Mouse (Mus musculus): ENCODE data around the gene Cib3. TPM values are rescaled to one million over a fixed set of nuclear protein-coding genes. Genes with fewer than 3 reads are reported as not detected.

The Cib3 gene
- total and polyA plus RNA-seq, 3 experiments = not detected

DNA sequence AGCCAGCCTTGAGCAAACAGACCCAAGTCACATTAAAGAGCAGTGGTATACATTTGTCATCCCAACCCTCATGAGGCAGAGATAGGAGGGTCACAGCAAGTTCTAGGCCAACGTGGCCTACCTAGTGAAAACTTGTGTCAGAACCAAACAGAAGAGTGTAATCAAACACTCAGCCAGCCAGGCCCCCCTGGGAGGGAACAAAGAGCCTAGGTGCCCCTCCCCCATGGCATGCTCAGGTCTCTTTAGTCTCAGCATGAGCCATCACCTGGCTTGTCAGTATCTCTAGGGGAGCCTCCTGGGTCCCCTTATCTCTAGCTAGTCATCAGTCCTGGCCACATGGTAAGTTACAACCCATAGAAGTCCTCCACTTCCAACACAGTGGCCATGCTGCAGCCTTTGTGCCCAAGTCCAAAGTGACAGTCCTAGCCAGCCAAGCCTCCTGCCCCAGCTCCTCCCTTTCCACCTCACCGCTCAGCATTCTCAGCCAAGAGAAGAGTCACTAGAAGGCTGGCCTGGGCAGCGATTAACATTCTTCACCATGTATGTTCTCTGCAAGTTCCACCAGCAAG, 42.9 kb downstream of the Cib3 start:
- no peak overlapping the region for H3K4me3 ChIP-seq (replicated peaks in 1 of 3; ENCODE audit: low read depth in 2 of 3, low read length in 2 of 3, poor library complexity in 1 of 3)
- no peaks in the 10 kb centered on the region for H3K9me3 ChIP-seq (replicated peaks; ENCODE audit: low read length)
- DNase-seq (ENCODE audit: extremely low read depth) = peak; percentile 61
- peak overlapping the region; percentile 22; the same call in 1 of the 2 replicates for H3K9ac ChIP-seq (ENCODE audit: insufficient read depth, low read depth)
- H3K27ac ChIP-seq (ENCODE audit: insufficient read depth, low read depth) = peak overlapping the region; percentile 92
- peaks cover 64 to 95% of the 10 kb centered on the region in 2 experiments for H3K36me3 ChIP-seq (replicated peaks in 1 of 2; ENCODE audit: control insufficient read depth in 1 of 2, insufficient read depth in 1 of 2, low read length in 1 of 2)
- H3K79me2 ChIP-seq (replicated peaks; ENCODE audit: control insufficient read depth, extremely low read depth, insufficient read depth, poor library complexity, severe bottlenecking) = peaks cover 33% of the 10 kb centered on the region
- H3K4me2 ChIP-seq (ENCODE audit: insufficient read depth, low read depth, poor library complexity, severe bottlenecking) = peak overlapping the region; percentile 7
- in situ Hi-C loops (cut with MboI; ENCODE audit: low pct_ligation_motif_present, low pct_unique_long_range_greater_than_20kb, low sequenced_read_pairs) = no loop called here
- TF ChIP-seq MXI1 (IDR thresholded peaks at IDR 0.05; ENCODE audit: low read depth, low read length) (no peak), POLR2A (IDR thresholded peaks at IDR 0.05; ENCODE audit: low read depth, low read length) (0 out of 2 replicates have a peak, but pooled peaks have one; percentile 0), USF2 (conservative IDR thresholded peaks at IDR 0.05; ENCODE audit: low read depth, low read length) (no peak), MAX (IDR thresholded peaks at IDR 0.05; ENCODE audit: low read length) (no peak)
- no peaks in the 10 kb centered on the region for H3K27me3 ChIP-seq (replicated peaks)
- dilution Hi-C loops (cut with MboI; ENCODE audit: extremely low pct_ligation_motif_present, extremely low pct_unique_long_range_greater_than_20kb, low sequenced_read_pairs) = no loop called here
- peaks cover 31 to 65% of the 10 kb centered on the region in 2 experiments for H3K4me1 ChIP-seq (ENCODE audit: control insufficient read depth in 1 of 2, insufficient read depth in 2 of 2)

DNA sequence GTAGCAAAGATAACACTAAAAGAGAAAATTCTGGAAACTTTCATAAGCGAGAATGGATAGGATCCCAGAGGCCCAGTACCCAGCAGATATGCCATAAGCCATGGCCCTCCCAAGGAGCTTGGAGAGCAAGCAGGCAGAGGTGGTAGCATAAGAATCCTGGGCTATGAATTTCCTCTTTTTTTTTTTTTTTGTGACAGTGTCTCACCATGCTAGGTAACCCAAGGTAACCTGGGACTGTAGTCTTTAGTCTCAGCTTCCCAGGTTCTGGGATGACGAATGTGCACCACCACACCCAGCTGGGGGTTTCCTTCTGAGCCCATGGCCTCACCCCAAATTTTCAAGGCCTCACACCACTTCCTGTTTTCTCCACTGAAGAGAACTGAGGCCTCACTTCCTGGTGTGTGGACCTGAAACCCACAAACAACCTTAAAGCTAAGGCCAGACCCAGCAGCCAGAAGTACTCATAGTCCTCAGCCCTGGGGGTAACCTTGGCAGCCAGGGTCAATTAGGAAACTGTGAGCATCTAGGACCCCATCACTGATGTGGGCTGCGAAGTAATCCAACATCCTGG, 43.5 kb downstream of the Cib3 start:
- Histone ChIP-seq H3K9me3 (replicated peaks; ENCODE audit: low read length) (no peaks in the 10 kb centered on the region), H3K27ac (ENCODE audit: insufficient read depth, low read depth) (peak overlapping the region; percentile 92), H3K9ac (ENCODE audit: insufficient read depth, low read depth) (peak overlapping the region; percentile 22; the same call in 1 of the 2 replicates), H3K4me3 (replicated peaks in 1 of 3; ENCODE audit: low read depth in 2 of 3, low read length in 2 of 3, poor library complexity in 1 of 3) (no peak overlapping the region), H3K27me3 (replicated peaks) (no peaks in the 10 kb centered on the region), H3K4me1 (ENCODE audit: control insufficient read depth in 1 of 2, insufficient read depth in 2 of 2) (peaks cover 31 to 67% of the 10 kb centered on the region in 2 experiments), H3K4me2 (ENCODE audit: insufficient read depth, low read depth, poor library complexity, severe bottlenecking) (peak overlapping the region; percentile 7), H3K36me3 (replicated peaks in 1 of 2; ENCODE audit: control insufficient read depth in 1 of 2, insufficient read depth in 1 of 2, low read length in 1 of 2) (peaks cover 63 to 95% of the 10 kb centered on the region in 2 experiments), H3K79me2 (replicated peaks; ENCODE audit: control insufficient read depth, extremely low read depth, insufficient read depth, poor library complexity, severe bottlenecking) (peaks cover 39% of the 10 kb centered on the region)
- dilution Hi-C loops (cut with MboI; ENCODE audit: extremely low pct_ligation_motif_present, extremely low pct_unique_long_range_greater_than_20kb, low sequenced_read_pairs) = no loop called here
- peak; percentile 89 for DNase-seq (ENCODE audit: extremely low read depth)
- peak; percentile 46; the same call in 1 of the 2 replicates for TF ChIP-seq MYC (IDR thresholded peaks at IDR 0.05; ENCODE audit: low read depth, low read length)
- TF ChIP-seq SMC3 (IDR thresholded peaks at IDR 0.05; ENCODE audit: low read depth, low read length) = no peak
- peak; percentile 52 for TF ChIP-seq CHD2 (IDR thresholded peaks at IDR 0.05; ENCODE audit: low read length)
- TF ChIP-seq PAX5 (IDR thresholded peaks at IDR 0.05; ENCODE audit: low read length) = no peak
- no peak for TF ChIP-seq USF2 (conservative IDR thresholded peaks at IDR 0.05; ENCODE audit: low read depth, low read length)
- TF ChIP-seq ZNF384 (IDR thresholded peaks at IDR 0.05; ENCODE audit: low read depth, low read length) = peak; percentile 89
- TF ChIP-seq HCFC1 (IDR thresholded peaks at IDR 0.05; ENCODE audit: low read depth, low read length) = no peak
- no peak for TF ChIP-seq JUND (conservative IDR thresholded peaks at IDR 0.05; ENCODE audit: low read depth, low read length)
- TF ChIP-seq EP300 (IDR thresholded peaks at IDR 0.05; ENCODE audit: low read length) = peak; percentile 88
- TF ChIP-seq ZKSCAN1 (IDR thresholded peaks at IDR 0.05; ENCODE audit: borderline replicate concordance, low read depth, low read length) = no peak
- peak; percentile 94 for TF ChIP-seq ELF1 (IDR thresholded peaks at IDR 0.05; ENCODE audit: low read depth, low read length)
- TF ChIP-seq UBTF (IDR thresholded peaks at IDR 0.05; ENCODE audit: low read depth, low read length) = no peak
- 0 out of 2 replicates have a peak, but pooled peaks have one; percentile 22 for TF ChIP-seq POLR2A (IDR thresholded peaks at IDR 0.05; ENCODE audit: low read depth, low read length)
- no peak for TF ChIP-seq RCOR1 (conservative IDR thresholded peaks at IDR 0.05; ENCODE audit: low read depth, low read length)
- TF ChIP-seq TCF12 (IDR thresholded peaks at IDR 0.05; ENCODE audit: low read depth, low read length) = peak; percentile 74; the same call in 1 of the 2 replicates
- TF ChIP-seq ZMIZ1 (IDR thresholded peaks at IDR 0.05; ENCODE audit: low read depth, low read length) = no peak
- peak; percentile 82 for TF ChIP-seq IRF4 (IDR thresholded peaks at IDR 0.05; ENCODE audit: low read depth, low read length)
- TF ChIP-seq BHLHE40 (IDR thresholded peaks at IDR 0.05; ENCODE audit: low read depth, low read length) = peak; percentile 53
- 0 out of 2 replicates have a peak, but pooled peaks have one; percentile 35 for TF ChIP-seq JUN (IDR thresholded peaks at IDR 0.05; ENCODE audit: insufficient read depth, low read depth, low read length)
- TF ChIP-seq ETS1 (conservative IDR thresholded peaks at IDR 0.05; ENCODE audit: low read depth, low read length) = peak; percentile 81
- peak; percentile 50; the same call in 1 of the 2 replicates for TF ChIP-seq SIN3A (IDR thresholded peaks at IDR 0.05; ENCODE audit: low read length)
- in situ Hi-C loops (cut with MboI; ENCODE audit: low pct_ligation_motif_present, low pct_unique_long_range_greater_than_20kb, low sequenced_read_pairs) = no loop called here

All from CH12.LX (cell line).